Mouse (Mus musculus) 416B (cell line): ENCODE results near the gene Vmn1r87.

Experiments used
- DNase-seq: peaks from one replicate; pipeline ENCODE4 v3.0.0; 2011; ENCODE audit warnings: low read depth

Vmn1r87 gene

GRCm38 (mm10) chr7:13140057-13140456 lies at the start of gene Vmn1r87:
TSS of gene Vmn1r87 (minus strand) at chr7:13140157.
- no peak for DNase-seq

GRCm38 (mm10) chr7:13159268-13159667 lies 19.3 kb upstream of the Vmn1r87 start, which contains the start of gene Vmn1r88:
TSS of gene Vmn1r88 (plus strand) at chr7:13159568.
- no peak for DNase-seq

GRCm38 (mm10) chr7:13137340-13137739 lies 2.6 kb downstream of the Vmn1r87 start:
- no peak for DNase-seq

GRCm38 (mm10) chr7:13131856-13132255 lies 8.1 kb downstream of the Vmn1r87 start:
- no peak for DNase-seq

- peak; percentile 16 for DNase-seq
These were observed 16.3 kb downstream of the Vmn1r87 start for GRCm38 (mm10) chr7:13123554-13124153.

GRCm38 (mm10) chr7:13119817-13120216 lies 20.1 kb downstream of the Vmn1r87 start, which contains the start of gene Vmn1r86:
TSS of gene Vmn1r86 (minus strand) at chr7:13119917.
- DNase-seq, result no peak

- no peak for DNase-seq
These were observed 44.9 kb downstream of the Vmn1r87 start, which contains the start of gene Vmn1r85 for GRCm38 (mm10) chr7:13095073-13095472. TSS of gene Vmn1r85 (minus strand) at chr7:13095173.
